Mouse (Mus musculus) kidney, adult 2 months (tissue): ENCODE results near the gene Proca1. TPM values are rescaled to one million over a fixed set of nuclear protein-coding genes. Genes with fewer than 3 reads are reported as not detected.

Source experiments
- DNase-seq: peaks from one replicate; pipeline ENCODE4 v3.0.0; 2021
- H3K27ac ChIP-seq: fragments of 200-500 bp; 2 replicates; pipeline ENCODE4 v1.5.1; 2012; ENCODE audit warnings: low read depth, low read length, control low read depth, inconsistent platforms; ENCODE audit not compliant: insufficient read depth
- H3K27me3 ChIP-seq: fragments of 200-500 bp; replicated peaks from 2 replicates; pipeline ENCODE4 v1.6.1; 2012; ENCODE audit warnings: mild to moderate bottlenecking, moderate library complexity, low read length, inconsistent platforms; ENCODE audit not compliant: control insufficient read depth, insufficient read depth
- H3K36me3 ChIP-seq: fragments of 200-500 bp; 2 replicates; pipeline ENCODE4 v1.6.1; 2012; ENCODE audit warnings: mild to moderate bottlenecking, moderate library complexity, low read length, inconsistent platforms; ENCODE audit not compliant: control insufficient read depth, insufficient read depth
- H3K4me1 ChIP-seq: fragments of 200-500 bp; 2 replicates; pipeline ENCODE4 v1.6.1; 2011; ENCODE audit warnings: low read length; ENCODE audit not compliant: control insufficient read depth, insufficient read depth
- H3K4me3 ChIP-seq: fragments of 200-500 bp; 2 replicates; pipeline ENCODE4 v1.5.1; 2011; ENCODE audit warnings: mild to moderate bottlenecking, low read depth, low read length, control low read depth; ENCODE audit not compliant: insufficient read depth
- CTCF ChIP-seq: fragments of 200-500 bp; conservative IDR thresholded peaks from 2 replicates; pipeline ENCODE4 v1.5.1; 2011; ENCODE audit warnings: low read depth, mild to moderate bottlenecking, control low read depth, low read length, moderate library complexity, mixed read lengths; ENCODE audit not compliant: insufficient read depth, insufficient read length
- POLR2A ChIP-seq: fragments of 200-500 bp; IDR thresholded peaks from one replicate; pipeline ENCODE4 v1.6.1; 2011; ENCODE audit warnings: low read depth, low read length, control low read depth
- WGBS: fragments of 180-500 bp; shearing (Covaris S2); methylation state at CpG from one replicate; pipeline ENCODE4 v1.1.7; 2018; 5-methylcytosine and 5-hydroxymethylcytosine counted together
- polyA plus RNA-seq: library from polyadenylated mRNA; depleted of rRNA; stranded (reverse); fragments of >200 nt; gene quantifications from 2 replicates; pipeline ENCODE4 v1.2.3, GENCODE M21; 2012

Proca1 gene
- polyA plus RNA-seq, 1 experiment: 1.8 TPM

DNA sequence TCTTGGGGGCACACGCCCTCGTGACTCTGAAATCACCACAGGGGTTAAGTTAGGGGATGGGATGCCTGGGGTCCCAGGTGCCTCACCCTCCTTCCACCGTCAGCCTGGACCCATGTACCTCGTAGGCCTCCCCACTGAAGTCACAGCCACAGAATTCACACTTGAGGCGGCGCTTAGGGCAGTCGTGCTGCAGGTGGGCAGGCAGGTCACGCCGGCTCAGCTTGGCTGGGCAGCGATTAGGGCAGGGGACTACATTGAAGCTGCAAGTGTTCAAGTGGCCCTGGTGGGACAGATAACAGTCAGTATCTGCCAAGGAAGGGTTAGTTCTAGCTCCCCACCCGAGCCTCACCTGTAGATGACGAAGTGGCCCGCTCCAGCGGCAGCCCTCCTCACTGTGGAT is 32.0 kb upstream of the Proca1 start:
- TF ChIP-seq POLR2A (no peak), CTCF (no peak)
- H3K36me3 ChIP-seq: peaks cover 4% of the 10 kb centered on the region
- 76% methylated on average over 14 of the region's 14 CpGs for WGBS
- H3K4me1 ChIP-seq: peaks cover 33% of the 10 kb centered on the region
- H3K4me3 ChIP-seq: no peak overlapping the region
- DNase-seq: no peak
- 0 out of 2 replicates have a peak overlapping the region, but pooled peaks have one; percentile 3 for H3K27ac ChIP-seq
- H3K27me3 ChIP-seq: no peaks in the 10 kb centered on the region

DNA sequence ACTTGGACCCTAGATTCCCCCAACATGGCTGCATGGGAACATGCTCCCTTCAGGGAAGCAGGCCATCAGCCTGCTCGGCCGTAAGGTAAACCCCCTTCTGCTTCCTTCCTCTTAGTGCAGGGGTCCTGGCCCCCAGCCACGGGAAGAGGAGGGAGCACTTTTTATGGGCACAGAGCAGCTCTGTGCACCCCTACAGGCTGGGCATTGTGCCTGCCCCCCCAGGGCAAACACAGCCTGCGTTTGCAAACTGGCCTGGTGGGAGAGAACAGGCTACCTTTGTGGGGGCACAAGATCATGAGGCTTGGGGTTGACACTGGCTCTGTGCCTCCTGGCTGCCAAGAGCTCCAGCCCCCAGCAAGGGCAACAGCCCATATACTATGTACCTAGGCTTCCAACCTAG is 31.2 kb upstream of the Proca1 start:
- H3K4me3 ChIP-seq: no peak overlapping the region
- H3K36me3 ChIP-seq: peaks cover 4% of the 10 kb centered on the region
- peaks cover 40% of the 10 kb centered on the region for H3K4me1 ChIP-seq
- TF ChIP-seq POLR2A (no peak), CTCF (no peak)
- no peaks in the 10 kb centered on the region for H3K27me3 ChIP-seq
- DNase-seq: no peak
- peak overlapping the region; percentile 48 for H3K27ac ChIP-seq
- WGBS: 10% methylated on average over 4 of the region's 4 CpGs

DNA sequence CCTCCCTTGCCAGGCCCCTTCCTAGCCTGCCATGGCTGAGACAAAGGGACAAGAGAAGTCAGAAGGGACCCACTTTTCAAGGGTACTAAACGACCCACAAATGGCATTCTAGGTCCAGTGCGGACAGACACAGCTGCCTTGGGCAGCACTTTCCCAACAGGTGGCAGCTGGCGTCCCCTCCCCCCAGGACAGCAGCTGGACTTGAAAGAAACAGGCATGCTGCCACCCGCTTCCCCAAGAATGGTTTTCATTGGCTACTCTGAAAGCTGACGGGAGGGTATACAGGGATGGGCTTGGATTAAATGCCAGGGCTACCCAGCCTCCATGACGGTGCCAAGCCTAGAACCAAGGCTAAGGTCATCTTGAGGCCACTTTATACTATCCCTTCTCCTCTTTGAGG is 30.7 kb upstream of the Proca1 start:
- no peaks in the 10 kb centered on the region for H3K27me3 ChIP-seq

DNA sequence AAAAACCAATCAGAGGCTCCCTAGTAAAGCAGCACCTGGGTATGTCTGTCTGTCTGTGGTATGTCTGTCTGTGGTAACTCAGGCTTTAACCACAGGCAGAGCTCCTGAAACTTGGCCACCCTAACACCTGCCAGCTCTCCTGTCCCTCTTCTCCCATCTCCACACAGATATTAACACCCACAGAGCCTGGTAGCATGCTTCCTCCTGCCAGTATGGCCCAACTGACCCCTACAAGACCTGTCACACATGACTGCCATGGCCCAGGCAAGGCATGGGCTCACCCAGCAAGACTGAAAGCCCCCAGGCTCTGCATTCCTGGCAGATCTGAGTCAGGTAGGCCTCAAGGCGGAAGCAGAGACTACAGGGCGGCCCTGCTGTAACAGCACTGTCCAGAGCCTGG is 30.1 kb upstream of the Proca1 start:
- WGBS: 44% methylated on average over 2 of the region's 2 CpGs
- peak overlapping the region; percentile 48 for H3K27ac ChIP-seq
- H3K27me3 ChIP-seq: no peaks in the 10 kb centered on the region
- no peak for DNase-seq
- peaks cover 41% of the 10 kb centered on the region for H3K4me1 ChIP-seq
- H3K4me3 ChIP-seq: peak overlapping the region; percentile 88
- no peak for TF ChIP-seq CTCF
- no peak for TF ChIP-seq POLR2A
- H3K36me3 ChIP-seq: peaks cover 4% of the 10 kb centered on the region

More for the DNA sequence above, 30.7 kb upstream of the Proca1 start:
- Histone ChIP-seq H3K36me3 (peaks cover 4% of the 10 kb centered on the region), H3K4me1 (peaks cover 41% of the 10 kb centered on the region), H3K4me3 (no peak overlapping the region), H3K27ac (peak overlapping the region; percentile 48)
- no peak for TF ChIP-seq POLR2A
- WGBS: 28% methylated on average over 6 of the region's 6 CpGs
- DNase-seq: peak; percentile 67

DNA sequence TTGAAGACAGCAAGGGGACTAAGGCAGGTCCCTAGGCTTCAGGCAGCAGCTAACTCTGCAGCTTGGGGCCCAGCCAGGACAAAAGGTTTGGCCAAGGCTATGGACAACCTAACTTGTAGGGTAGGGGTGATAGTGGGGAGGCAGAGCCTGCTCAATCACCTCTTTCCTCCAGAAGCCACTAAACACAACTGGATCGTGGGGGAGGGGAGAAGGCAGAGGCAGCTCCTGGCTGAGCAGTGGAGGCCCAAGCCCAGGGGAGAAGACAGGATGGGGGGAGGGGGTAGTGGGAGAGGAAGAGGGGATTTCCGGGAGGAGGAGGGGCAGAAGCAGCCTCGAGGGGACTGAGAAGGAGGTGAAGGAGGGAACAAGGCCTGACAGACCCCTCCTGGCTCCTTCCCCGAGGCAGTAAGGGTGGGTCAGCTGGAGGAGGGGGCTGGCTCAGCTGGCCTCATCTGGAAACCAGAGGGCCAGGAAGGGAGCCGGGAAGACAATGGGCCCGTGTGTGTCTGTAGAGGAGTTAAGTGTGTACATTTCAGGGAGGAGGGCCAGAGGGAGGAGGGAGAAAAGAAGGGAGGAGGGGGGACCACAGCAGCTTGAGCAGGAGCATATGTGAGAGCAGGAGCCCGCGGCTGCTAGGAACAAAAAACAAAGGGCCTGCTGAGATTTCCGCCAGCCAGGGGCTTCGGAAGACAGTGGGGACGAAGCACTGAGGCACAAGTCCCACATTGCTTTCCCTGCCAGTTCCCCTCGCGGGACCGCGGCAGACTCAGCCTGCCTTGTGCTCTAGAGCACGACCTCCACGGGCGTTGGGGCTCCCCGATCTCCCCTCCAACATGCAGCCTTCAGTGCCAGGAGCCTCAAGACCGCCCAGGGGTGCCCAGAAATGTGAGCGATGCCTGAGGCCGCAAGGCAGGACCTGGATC is 29.2 kb upstream of the Proca1 start:
- Histone ChIP-seq H3K27me3 (no peaks in the 10 kb centered on the region), H3K36me3 (peaks cover 4% of the 10 kb centered on the region), H3K4me1 (peaks cover 41% of the 10 kb centered on the region), H3K27ac (peak overlapping the region; percentile 95), H3K4me3 (peak overlapping the region; percentile 88)
- TF ChIP-seq POLR2A (no peak), CTCF (no peak)
- WGBS: 3% methylated on average over 22 of the region's 22 CpGs
- peak; percentile 81 for DNase-seq

DNA sequence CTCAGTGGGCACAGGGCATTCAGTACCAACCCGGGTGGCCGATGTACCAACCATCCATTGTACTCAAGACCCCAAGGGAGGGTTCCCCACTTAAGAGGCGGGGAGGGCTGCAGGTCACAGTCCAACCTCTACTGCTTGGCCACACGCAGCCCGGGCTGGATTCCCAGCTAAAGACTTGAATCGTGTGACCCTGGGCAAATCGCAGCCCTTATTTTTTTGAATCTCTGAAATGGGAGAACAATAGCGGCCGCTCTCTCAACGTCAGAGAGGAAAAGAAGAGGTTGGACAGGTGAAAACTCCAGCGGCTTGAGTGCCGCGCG is 28.6 kb upstream of the Proca1 start:
- no peak for DNase-seq
- no peak for TF ChIP-seq CTCF
- no peak for TF ChIP-seq POLR2A
- Histone ChIP-seq H3K27ac (peak overlapping the region; percentile 95), H3K4me3 (peak overlapping the region; percentile 88), H3K36me3 (peaks cover 4% of the 10 kb centered on the region), H3K27me3 (no peaks in the 10 kb centered on the region), H3K4me1 (peaks cover 38% of the 10 kb centered on the region)
- WGBS: 1% methylated on average over 14 of the region's 14 CpGs

DNA sequence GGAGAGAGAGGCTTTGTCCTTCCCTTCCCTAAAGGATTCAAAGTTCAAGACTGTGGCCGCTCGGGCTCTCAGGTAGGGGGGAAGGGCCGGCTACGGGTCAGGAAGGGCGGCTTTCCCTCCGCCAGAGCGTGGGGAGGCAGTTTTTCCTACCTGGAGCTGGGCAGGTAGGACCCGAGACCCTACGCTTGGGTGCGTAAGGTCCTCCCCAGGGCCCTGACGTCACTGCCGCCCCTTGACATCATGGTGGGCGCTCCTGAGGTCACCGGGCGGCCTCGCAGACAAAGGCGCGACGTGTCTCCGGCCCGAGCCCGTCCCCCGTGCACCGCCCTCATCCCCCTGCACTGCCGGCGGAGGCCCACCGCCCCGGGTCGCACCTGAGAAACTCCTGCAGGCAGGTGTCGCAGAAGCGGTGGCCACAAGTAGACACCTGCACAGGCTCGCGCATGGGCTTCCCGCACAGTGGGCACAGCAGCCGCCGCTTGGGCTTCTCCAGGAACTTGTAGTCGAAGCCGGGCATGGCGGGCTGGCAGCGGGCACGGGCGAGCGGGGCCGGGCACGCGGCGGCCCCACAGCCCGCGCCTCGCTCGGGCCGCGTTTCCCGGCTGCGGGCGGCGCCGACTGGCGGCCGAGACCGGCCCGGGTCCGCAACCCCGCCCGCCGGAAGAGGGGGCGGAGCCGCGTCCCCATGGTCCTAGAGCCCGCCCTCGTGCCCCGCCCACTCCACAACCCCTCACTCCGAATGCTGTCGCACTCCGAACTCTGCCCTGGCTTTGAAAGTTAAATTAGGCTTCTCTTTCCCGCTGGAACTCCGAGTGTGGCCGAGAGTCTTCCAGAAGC is 28.1 kb upstream of the Proca1 start, which contains the start of gene Traf4:
Traf4 (minus strand) TSS at position 666 of the 837 bp plus-strand sequence.
- H3K4me1 ChIP-seq: peaks cover 32% of the 10 kb centered on the region; the same call in 1 of the 2 replicates
- no peak for TF ChIP-seq POLR2A
- no peak for TF ChIP-seq CTCF
- H3K4me3 ChIP-seq: peak within 1 kb of the TSS; percentile 88
- 1% methylated on average over 78 of the region's 78 CpGs for WGBS
- DNase-seq: peak; percentile 93
- H3K36me3 ChIP-seq: peaks cover under 1% of the 10 kb centered on the region
- no peaks in the 10 kb centered on the region for H3K27me3 ChIP-seq
- peak within 1 kb of the TSS; percentile 95 for H3K27ac ChIP-seq
